Mouse (Mus musculus) lung, adult 2 months (tissue): ENCODE results near the gene Polr2b.

Experiments
- CTCF ChIP-seq: fragments of 200-500 bp; IDR thresholded peaks from 2 replicates; pipeline ENCODE4 v1.5.1; 2011; ENCODE audit warnings: mild to moderate bottlenecking, low read length, control low read depth; ENCODE audit not compliant: insufficient read depth
- POLR2A ChIP-seq: fragments of 200-500 bp; IDR thresholded peaks from 2 replicates; pipeline ENCODE4 v1.6.1; 2011; ENCODE audit warnings: low read depth, mild to moderate bottlenecking, control low read depth, low read length, borderline replicate concordance; ENCODE audit errors: extremely low read depth

DNA sequence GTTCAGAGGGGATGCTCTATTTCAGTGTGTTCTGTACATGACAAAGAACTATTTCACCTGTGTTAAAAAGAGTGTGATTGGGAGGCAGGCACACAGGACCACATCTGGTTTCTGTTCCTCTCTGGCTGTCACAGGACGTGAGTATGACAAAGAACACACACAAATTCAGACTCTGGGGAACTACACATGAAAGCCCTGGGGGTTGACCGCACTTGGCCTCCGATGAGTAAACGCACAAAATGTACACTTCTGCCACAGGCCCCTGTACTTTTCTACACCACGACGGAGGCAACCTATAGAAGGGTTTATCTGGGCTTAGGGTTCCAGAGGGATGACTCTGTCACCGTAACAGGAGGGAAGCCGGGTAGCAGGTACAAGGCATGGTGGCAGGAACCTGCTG, 20.3 kb upstream of the Polr2b start:
- no peak for TF ChIP-seq CTCF
- TF ChIP-seq POLR2A, result no peak
